Mouse (Mus musculus) cortical plate, adult 2 months (tissue): ENCODE results near the gene Asxl1.

Source experiments
- CTCF ChIP-seq: fragments of 200-500 bp; IDR thresholded peaks from 2 replicates; pipeline ENCODE4 v1.5.1; 2011; ENCODE audit warnings: mild to moderate bottlenecking, control low read depth, low read length; ENCODE audit not compliant: insufficient read depth; ENCODE audit errors: extremely low read depth
- POLR2A ChIP-seq: fragments of 200-500 bp; IDR thresholded peaks from 2 replicates; pipeline ENCODE4 v1.6.1; 2011; ENCODE audit warnings: mild to moderate bottlenecking, low read length, control low read depth; ENCODE audit not compliant: insufficient read depth; ENCODE audit errors: extremely low read depth

DNA sequence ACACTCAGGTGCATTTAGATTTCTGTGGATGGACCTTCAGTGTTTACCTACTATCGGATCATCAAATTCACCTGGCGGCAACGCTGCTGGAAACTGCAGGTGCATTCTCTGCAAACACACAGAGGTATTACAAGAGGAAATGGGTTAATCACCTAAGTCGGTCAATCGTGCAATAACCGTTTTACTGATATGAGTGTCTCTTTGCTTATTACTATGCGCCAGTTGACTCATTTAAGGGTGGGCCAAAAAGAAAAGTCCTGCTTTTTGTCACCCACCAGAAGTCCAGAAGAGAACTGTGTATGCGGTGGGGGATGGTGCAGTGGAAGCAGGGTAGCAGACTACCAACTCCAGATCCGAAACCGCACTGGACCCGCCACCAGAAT lies 567 bp upstream of the Asxl1 start:
- TF ChIP-seq CTCF (no peak), POLR2A (no peak)
